Mouse (Mus musculus): Measurements from ENCODE around the gene Sae1.

- no peak for TF ChIP-seq CTCF (conservative IDR thresholded peaks at IDR 0.05; ENCODE audit: low read length)
- TF ChIP-seq NANOG (IDR thresholded peaks at IDR 0.05; ENCODE audit: borderline replicate concordance, low read length), result no peak
- no peak for TF ChIP-seq POU5F1 (IDR thresholded peaks at IDR 0.05; ENCODE audit: borderline replicate concordance, low read length)
Observed at GRCm38 (mm10) chr7:16398387-16399050, 10.9 kb upstream of the Sae1 start.

All from E14TG2a.4 (cell line).